Mouse (Mus musculus): ENCODE measurements around the gene E2f7. TPM values are rescaled to one million over a fixed set of nuclear protein-coding genes. Genes with fewer than 3 reads are reported as not detected.
"Not testable (repeated sequence)": the region's sequence is repeated elsewhere in the genome, so short reads cannot be mapped to it uniquely, and the experiment has no call there.

Gene E2f7
- polyA plus RNA-seq, 1 experiment: 15.4 TPM

- peaks cover 74% of the 10 kb centered on the region for H3K36me3 ChIP-seq (ENCODE audit: control insufficient read depth, insufficient read depth)
- H3ac ChIP-seq (ENCODE audit: control insufficient read depth, insufficient read length, low read depth): no peak overlapping the region
- TF ChIP-seq MAX (IDR thresholded peaks at IDR 0.05) (no peak), CTCF (IDR thresholded peaks at IDR 0.05; ENCODE audit: control insufficient read depth, insufficient read depth, insufficient read length) (no peak), MYOG (IDR thresholded peaks at IDR 0.05; ENCODE audit: control insufficient read depth, extremely low read depth, insufficient read length) (no peak), USF1 (IDR thresholded peaks at IDR 0.05; ENCODE audit: low read depth) (no peak), FOSL1 (IDR thresholded peaks at IDR 0.05; ENCODE audit: insufficient read depth, low read length, poor library complexity, severe bottlenecking) (no peak), CEBPB (IDR thresholded peaks at IDR 0.05; ENCODE audit: low read depth) (no peak), MYOD1 (IDR thresholded peaks at IDR 0.05; ENCODE audit: control insufficient read depth, insufficient read length, low read depth) (no peak)
- H3K27me3 ChIP-seq (ENCODE audit: control insufficient read depth, insufficient read depth, insufficient read length): no peaks in the 10 kb centered on the region
- no peak overlapping the region for H3K4me3 ChIP-seq (ENCODE audit: insufficient read depth, poor library complexity, severe bottlenecking)
- peaks cover 32% of the 10 kb centered on the region for H3K79me3 ChIP-seq (ENCODE audit: low read depth)
- H3K79me2 ChIP-seq (ENCODE audit: control insufficient read depth, insufficient read depth): peaks cover 82% of the 10 kb centered on the region
Measured at GRCm38 (mm10) chr10:110749081-110749480, 3.8 kb downstream of the E2f7 start.

GRCm38 (mm10) chr10:110749510-110750305 lies 4.5 kb downstream of the E2f7 start:
- TF ChIP-seq CEBPB (IDR thresholded peaks at IDR 0.05; ENCODE audit: low read depth) (no peak), USF1 (IDR thresholded peaks at IDR 0.05; ENCODE audit: low read depth) (no peak)
- Histone ChIP-seq H3K27me3 (ENCODE audit: control insufficient read depth, insufficient read depth, insufficient read length) (no peaks in the 10 kb centered on the region), H3K36me3 (ENCODE audit: control insufficient read depth, insufficient read depth) (peaks cover 80% of the 10 kb centered on the region), H3ac (ENCODE audit: control insufficient read depth, insufficient read length, low read depth) (no peak overlapping the region), H3K4me3 (ENCODE audit: insufficient read depth, poor library complexity, severe bottlenecking) (no peak overlapping the region), H3K79me2 (ENCODE audit: control insufficient read depth, insufficient read depth) (peaks cover 82% of the 10 kb centered on the region), H3K79me3 (ENCODE audit: low read depth) (peaks cover 34% of the 10 kb centered on the region)

GRCm38 (mm10) chr10:110752849-110753248 lies 7.6 kb downstream of the E2f7 start:
- peaks cover 21% of the 10 kb centered on the region for H3K79me3 ChIP-seq (ENCODE audit: low read depth)
- peaks cover 67% of the 10 kb centered on the region for H3K79me2 ChIP-seq (ENCODE audit: control insufficient read depth, insufficient read depth)
- peaks cover 96% of the 10 kb centered on the region for H3K36me3 ChIP-seq (ENCODE audit: control insufficient read depth, insufficient read depth)
- no peaks in the 10 kb centered on the region for H3K27me3 ChIP-seq (ENCODE audit: control insufficient read depth, insufficient read depth, insufficient read length)
- no peak overlapping the region for H3ac ChIP-seq (ENCODE audit: control insufficient read depth, insufficient read length, low read depth)
- TF ChIP-seq CTCF (IDR thresholded peaks at IDR 0.05; ENCODE audit: control insufficient read depth, insufficient read depth, insufficient read length) (no peak), MYOG (IDR thresholded peaks at IDR 0.05; ENCODE audit: control insufficient read depth, extremely low read depth, insufficient read length) (no peak), CEBPB (IDR thresholded peaks at IDR 0.05; ENCODE audit: low read depth) (no peak), MYOD1 (IDR thresholded peaks at IDR 0.05; ENCODE audit: control insufficient read depth, insufficient read length, low read depth) (no peak), MAX (IDR thresholded peaks at IDR 0.05) (no peak), FOSL1 (IDR thresholded peaks at IDR 0.05; ENCODE audit: insufficient read depth, low read length, poor library complexity, severe bottlenecking) (no peak), USF1 (IDR thresholded peaks at IDR 0.05; ENCODE audit: low read depth) (no peak)
- H3K4me3 ChIP-seq (ENCODE audit: insufficient read depth, poor library complexity, severe bottlenecking): no peak overlapping the region

GRCm38 (mm10) chr10:110755556-110755955 lies 10.3 kb downstream of the E2f7 start:
- Histone ChIP-seq H3K27me3 (ENCODE audit: control insufficient read depth, insufficient read depth, insufficient read length) (no peaks in the 10 kb centered on the region), H3K79me3 (ENCODE audit: low read depth) (peaks cover 15% of the 10 kb centered on the region), H3K79me2 (ENCODE audit: control insufficient read depth, insufficient read depth) (peaks cover 53% of the 10 kb centered on the region), H3K36me3 (ENCODE audit: control insufficient read depth, insufficient read depth) (peaks cover 93% of the 10 kb centered on the region), H3ac (ENCODE audit: control insufficient read depth, insufficient read length, low read depth) (no peak overlapping the region), H3K4me3 (ENCODE audit: insufficient read depth, poor library complexity, severe bottlenecking) (no peak overlapping the region)
- no peak for TF ChIP-seq MYOG (IDR thresholded peaks at IDR 0.05; ENCODE audit: control insufficient read depth, extremely low read depth, insufficient read length)
- no peak for TF ChIP-seq CTCF (IDR thresholded peaks at IDR 0.05; ENCODE audit: control insufficient read depth, insufficient read depth, insufficient read length)

- no peak overlapping the region for H3ac ChIP-seq (ENCODE audit: control insufficient read depth, insufficient read length, low read depth)
- no peaks in the 10 kb centered on the region for H3K27me3 ChIP-seq (ENCODE audit: control insufficient read depth, insufficient read depth, insufficient read length)
- TF ChIP-seq MYOD1 (IDR thresholded peaks at IDR 0.05; ENCODE audit: control insufficient read depth, insufficient read length, low read depth) (no peak), CTCF (IDR thresholded peaks at IDR 0.05; ENCODE audit: control insufficient read depth, insufficient read depth, insufficient read length) (no peak), USF1 (IDR thresholded peaks at IDR 0.05; ENCODE audit: low read depth) (no peak), MYOG (IDR thresholded peaks at IDR 0.05; ENCODE audit: control insufficient read depth, extremely low read depth, insufficient read length) (no peak), CEBPB (IDR thresholded peaks at IDR 0.05; ENCODE audit: low read depth) (no peak), MAX (IDR thresholded peaks at IDR 0.05) (no peak), FOSL1 (IDR thresholded peaks at IDR 0.05; ENCODE audit: insufficient read depth, low read length, poor library complexity, severe bottlenecking) (no peak)
- H3K36me3 ChIP-seq (ENCODE audit: control insufficient read depth, insufficient read depth): peaks cover 93% of the 10 kb centered on the region
- peaks cover 9% of the 10 kb centered on the region for H3K79me3 ChIP-seq (ENCODE audit: low read depth)
- H3K79me2 ChIP-seq (ENCODE audit: control insufficient read depth, insufficient read depth): peaks cover 45% of the 10 kb centered on the region
- H3K4me3 ChIP-seq (ENCODE audit: insufficient read depth, poor library complexity, severe bottlenecking): no peak overlapping the region
Measured at GRCm38 (mm10) chr10:110756271-110756793, 11.1 kb downstream of the E2f7 start.

GRCm38 (mm10) chr10:110760552-110760951 lies 15.3 kb downstream of the E2f7 start:
- H3ac ChIP-seq (ENCODE audit: control insufficient read depth, insufficient read length, low read depth); H3K27me3 ChIP-seq (ENCODE audit: control insufficient read depth, insufficient read depth, insufficient read length); H3K79me3 ChIP-seq (ENCODE audit: low read depth); H3K4me3 ChIP-seq (ENCODE audit: insufficient read depth, poor library complexity, severe bottlenecking): not testable (repeated sequence)
- Histone ChIP-seq H3K36me3 (ENCODE audit: control insufficient read depth, insufficient read depth) (peaks cover 93% of the 10 kb centered on the region), H3K79me2 (ENCODE audit: control insufficient read depth, insufficient read depth) (peaks cover 22% of the 10 kb centered on the region)
